Mouse (Mus musculus) neural tube, embryonic 11.5 days (tissue): ENCODE measurements at regions not wholly inside any gene's neighbourhood (a gene's known extent, or its start where the extent isn't known, plus 50 kb on each side); places are given as distances from the start of the nearest gene placed in this dataset.

Source experiments
- ATAC-seq: fragments of 200-750 bp; cut with Nextera tagmentation; 2 replicates; pipeline ENCODE4 v1.8.0; 2017; ENCODE audit warnings: moderate number of reproducible peaks, mild to moderate bottlenecking, moderate TSS enrichment, moderate library complexity; ENCODE audit not compliant: insufficient read depth, low FRiP score, low TSS enrichment
- DNase-seq: peaks from one replicate; pipeline ENCODE4 v3.0.0-alpha.2; 2015; ENCODE audit warnings: low spot score
- H3K27ac ChIP-seq: fragments of 300-500 bp; sonication (generic); 2 replicates; pipeline ENCODE4 v1.5.1; 2014; ENCODE audit warnings: low read depth, mild to moderate bottlenecking, low read length
- H3K27me3 ChIP-seq: fragments of 300-500 bp; sonication (generic); 2 replicates; pipeline ENCODE4 v1.6.1; 2014; ENCODE audit warnings: mild to moderate bottlenecking, low read length, mixed read lengths; ENCODE audit not compliant: control insufficient read depth, insufficient read depth
- H3K36me3 ChIP-seq: fragments of 300-500 bp; sonication (generic); 2 replicates; pipeline ENCODE4 v1.6.1; 2014; ENCODE audit warnings: mild to moderate bottlenecking, low read length, moderate library complexity, mixed read lengths; ENCODE audit not compliant: control insufficient read depth, insufficient read depth
- H3K4me1 ChIP-seq: fragments of 300-500 bp; sonication (generic); 2 replicates; pipeline ENCODE4 v1.6.1; 2014; ENCODE audit warnings: low read length, mixed read lengths; ENCODE audit not compliant: control insufficient read depth, insufficient read depth
- H3K4me2 ChIP-seq: fragments of 300-500 bp; sonication (generic); 2 replicates; pipeline ENCODE4 v1.6.1; 2014; ENCODE audit warnings: low read depth, mild to moderate bottlenecking, moderate library complexity
- H3K4me3 ChIP-seq: fragments of 300-500 bp; sonication (generic); 2 replicates; pipeline ENCODE4 v1.5.1; 2014; ENCODE audit warnings: low read depth, low read length
- H3K9ac ChIP-seq: fragments of 300-500 bp; sonication (generic); 2 replicates; pipeline ENCODE4 v1.6.1; 2014; ENCODE audit warnings: mild to moderate bottlenecking, low read length
- H3K9me3 ChIP-seq: fragments of 300-500 bp; sonication (generic); 2 replicates; pipeline ENCODE4 v1.6.1; 2016; ENCODE audit warnings: low read length; ENCODE audit not compliant: control insufficient read depth
- WGBS: fragments of 180-500 bp; shearing (Covaris S2); extraction: QIAGEN DNeasy Blood & Tissue Kit; methylation state at CpG from one replicate; pipeline ENCODE4 v1.1.7; 2014; 5-methylcytosine and 5-hydroxymethylcytosine counted together

DNA sequence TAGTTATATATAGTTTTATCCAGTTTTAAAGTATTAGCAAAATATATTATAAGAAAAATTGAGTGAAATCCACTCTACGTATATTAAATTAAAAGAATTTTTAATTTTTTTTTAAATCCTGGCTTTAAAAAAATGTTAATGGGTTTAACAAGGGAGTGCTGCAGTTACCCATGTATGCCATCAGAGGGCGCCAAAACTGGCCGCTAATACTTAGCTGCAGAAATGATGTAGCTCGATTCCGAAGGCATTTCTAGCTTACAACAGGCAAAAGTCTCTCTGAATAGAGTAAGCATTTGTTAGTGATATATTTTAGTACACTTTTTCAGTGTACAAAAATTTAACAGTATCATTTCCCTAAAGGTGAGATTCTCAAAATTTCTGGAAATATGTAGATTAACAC is 73.1 kb downstream of the Olfr444 start:
- no peaks in the 10 kb centered on the region for H3K4me1 ChIP-seq
- ATAC-seq (no peak), DNase-seq (peak; percentile 20)
- WGBS, result 14% methylated on average over 5 of the region's 5 CpGs
- no peak overlapping the region for H3K27ac ChIP-seq
- no peak overlapping the region for H3K4me3 ChIP-seq
- H3K4me2 ChIP-seq, result no peak overlapping the region
- no peaks in the 10 kb centered on the region for H3K9me3 ChIP-seq
- no peaks in the 10 kb centered on the region for H3K36me3 ChIP-seq
- no peaks in the 10 kb centered on the region for H3K27me3 ChIP-seq
- H3K9ac ChIP-seq, result no peak overlapping the region
